Mouse (Mus musculus) liver, postnatal 0 days (tissue): ENCODE data around the gene Ssh3.
A peak's percentile ranks its signal among the peaks of the same experiment; 100 is the strongest.

Source experiments
- CTCF ChIP-seq: sonication (generic); IDR thresholded peaks from 2 replicates; pipeline ENCODE4 v1.5.1; 2016; ENCODE audit warnings: antibody characterized with exemption, low read depth
- EP300 ChIP-seq: IDR thresholded peaks from 2 replicates; pipeline ENCODE4 v1.6.1; 2016; ENCODE audit warnings: antibody characterized with exemption, low read depth, mild to moderate bottlenecking

GRCm38 (mm10) chr19:4279487-4279886 is 10.5 kb upstream of the Ssh3 start:
- TF ChIP-seq CTCF = peak; percentile 51
- no peak for TF ChIP-seq EP300
